Mouse (Mus musculus): ENCODE data around the gene Accs. TPM values are rescaled to one million over a fixed set of nuclear protein-coding genes. Genes with fewer than 3 reads are reported as not detected.

Gene Accs
- 10 to 100 TPM; 11.2 to 12.2 TPM for total RNA-seq (2021)
- long read RNA-seq, experiment 1, partial matches to known transcripts = 1 of 6 reads
- long read RNA-seq, experiment 1, other reads (novel, unspliced or antisense) = 3 of 6 reads
- long read RNA-seq, experiment 2, partial matches to known transcripts = 1 of 10 reads
- long read RNA-seq, experiment 2, other reads (novel, unspliced or antisense) = 7 of 10 reads

- DNase-seq (ENCODE audit: low spot score in 2 of 2) = peak; percentile 45 to 75
Measured at GRCm38 (mm10) chr2:93849505-93850089, at the start of gene Accs. TSS of gene Accs (minus strand) at chr2:93849943.

GRCm38 (mm10) chr2:93891611-93892280, 42.0 kb upstream of the Accs start:
- peak in 1 of 2 experiments; percentile 31 for DNase-seq (ENCODE audit: low spot score in 2 of 2)

GRCm38 (mm10) chr2:93890143-93890542, 40.4 kb upstream of the Accs start:
- no peak for DNase-seq (ENCODE audit: low spot score in 2 of 2)

GRCm38 (mm10) chr2:93889071-93889470, 39.3 kb upstream of the Accs start:
- DNase-seq (ENCODE audit: low spot score in 2 of 2) = no peak

GRCm38 (mm10) chr2:93888366-93888765, 38.6 kb upstream of the Accs start:
- no peak for DNase-seq (ENCODE audit: low spot score in 2 of 2)

- DNase-seq (ENCODE audit: low spot score in 2 of 2) = no peak
Measured at GRCm38 (mm10) chr2:93887273-93887672, 37.5 kb upstream of the Accs start.

- no peak for DNase-seq (ENCODE audit: low spot score in 2 of 2)
Measured at GRCm38 (mm10) chr2:93886013-93886794, 36.5 kb upstream of the Accs start.

- DNase-seq (ENCODE audit: low spot score in 2 of 2) = no peak
Measured at GRCm38 (mm10) chr2:93883066-93883465, 33.3 kb upstream of the Accs start.

GRCm38 (mm10) chr2:93881640-93882367, 32.1 kb upstream of the Accs start:
- no peak for DNase-seq (ENCODE audit: low spot score in 2 of 2)

GRCm38 (mm10) chr2:93880981-93881380, 31.2 kb upstream of the Accs start:
- no peak for DNase-seq (ENCODE audit: low spot score in 2 of 2)

GRCm38 (mm10) chr2:93880450-93880849, 30.7 kb upstream of the Accs start:
- DNase-seq (ENCODE audit: low spot score in 2 of 2) = no peak

- no peak for DNase-seq (ENCODE audit: low spot score in 2 of 2)
Measured at GRCm38 (mm10) chr2:93877005-93877404, 27.3 kb upstream of the Accs start.

GRCm38 (mm10) chr2:93874606-93875005, 24.9 kb upstream of the Accs start:
- no peak for DNase-seq (ENCODE audit: low spot score in 2 of 2)

GRCm38 (mm10) chr2:93874227-93874514, 24.4 kb upstream of the Accs start:
- DNase-seq (ENCODE audit: low spot score in 2 of 2) = peak in 1 of 2 experiments; percentile 26

- no peak for DNase-seq (ENCODE audit: low spot score in 2 of 2)
Measured at GRCm38 (mm10) chr2:93873449-93874226, 23.9 kb upstream of the Accs start.

- no peak for DNase-seq (ENCODE audit: low spot score in 2 of 2)
Measured at GRCm38 (mm10) chr2:93872257-93872656, 22.5 kb upstream of the Accs start.

- DNase-seq (ENCODE audit: low spot score in 2 of 2) = no peak
Measured at GRCm38 (mm10) chr2:93871411-93871925, 21.7 kb upstream of the Accs start.

GRCm38 (mm10) chr2:93870842-93871241, 21.1 kb upstream of the Accs start:
- peak; percentile 56 to 63 for DNase-seq (ENCODE audit: low spot score in 2 of 2)

- DNase-seq (ENCODE audit: low spot score in 2 of 2) = no peak
Measured at GRCm38 (mm10) chr2:93869107-93869600, 19.4 kb upstream of the Accs start, which contains the start of gene Accsl. TSS of gene Accsl (minus strand) at chr2:93869157.

GRCm38 (mm10) chr2:93868566-93868965, 18.8 kb upstream of the Accs start:
- no peak for DNase-seq (ENCODE audit: low spot score in 2 of 2)

Data from gastrocnemius, postnatal 4 days (tissue).